Comparison of ENCODE assay signal across 8 mouse cellular contexts in genomic region chr10:61451931-61452617, GRCm38 (mm10). TPM values are rescaled to one million over a fixed set of nuclear protein-coding genes. Genes with fewer than 3 reads are reported as not detected.
DNase-seq lines count a peak whose midpoint lies in the region; ATAC-seq lines count a peak whose summit lies in the region.

No protein-coding gene starts in this region.

- peak overlapping the region; percentile 80 for H3K27ac ChIP-seq in hindbrain, embryonic 14.5 days

- peak; percentile 47 for DNase-seq in NIH3T3 (ENCODE audit: low read depth)
- DNase-seq in cerebellum, adult 8-10 months = peak; percentile 53
- peak; percentile 25 to 26 for DNase-seq in frontal cortex, postnatal 14 days (ENCODE audit: low spot score in 2 of 2)
- DNase-seq in hindbrain, embryonic 14.5 days (ENCODE audit: low spot score) = peak; percentile 31
- peak; percentile 40 to 69 for DNase-seq in left cerebral cortex, postnatal 10 days (ENCODE audit: extremely low spot score in 1 of 2, low spot score in 2 of 2)
- peak; percentile 60 to 63 for DNase-seq in lung, postnatal 4 days
- DNase-seq in right cerebral cortex, adult 2 months (ENCODE audit: low spot score in 2 of 2) = peak; percentile 42 to 53
- peak; percentile 49 for DNase-seq in urinary bladder, adult 2 months (ENCODE audit: low spot score)

- WGBS in hindbrain, embryonic 14.5 days = under 1% methylated on average over 58 of the region's 62 CpGs

- peak overlapping the region; percentile 88 for H3K9ac ChIP-seq in hindbrain, embryonic 14.5 days

- H3K27me3 ChIP-seq in hindbrain, embryonic 14.5 days (ENCODE audit: control insufficient read depth, insufficient read depth, low read length) = no peaks in the 10 kb centered on the region

- peak overlapping the region; percentile 95 for H3K4me3 ChIP-seq in hindbrain, embryonic 14.5 days (replicated peaks; ENCODE audit: low read length)

- H3K4me1 ChIP-seq in hindbrain, embryonic 14.5 days (replicated peaks; ENCODE audit: control insufficient read depth, insufficient read depth, low read length) = peaks cover 30% of the 10 kb centered on the region

- H3K36me3 ChIP-seq in hindbrain, embryonic 14.5 days (replicated peaks; ENCODE audit: control insufficient read depth, insufficient read depth) = peaks cover 4% of the 10 kb centered on the region; the same call in 1 of the 2 replicates

- H3K9me3 ChIP-seq in hindbrain, embryonic 14.5 days (ENCODE audit: control insufficient read depth, low read length) = no peaks in the 10 kb centered on the region

- intact Hi-C loops in left cerebral cortex, postnatal 10 days (cut with DNase I) = no loop called here

- peak; percentile 77 for ATAC-seq in hindbrain, embryonic 14.5 days (ENCODE audit: low FRiP score)

- H3K4me2 ChIP-seq in hindbrain, embryonic 14.5 days (replicated peaks) = peak overlapping the region; percentile 93

RNA-seq across cellular contexts. Expression of gene Eif4ebp2, which starts 0.4 kb away (rescaled TPM):
- 37.4 and 38.8 TPM in 2 replicates for polyA plus RNA-seq in hindbrain, embryonic 14.5 days (2014; fragmentation: Nextera tagmentation; extraction: Ambion mirVana)
- total RNA-seq in left cerebral cortex, postnatal 10 days (2021) = 10 to 100 TPM; 42.1 to 46.1 TPM
- 60.2 and 86.0 TPM in 2 replicates for polyA plus RNA-seq in urinary bladder, adult 2 months (2012; rRNA removed)

RNA-seq across cellular contexts. Expression of gene Lrrc20, which starts 23.5 kb away (rescaled TPM):
- 14.1 and 15.1 TPM in 2 replicates for polyA plus RNA-seq in hindbrain, embryonic 14.5 days (2014; fragmentation: Nextera tagmentation; extraction: Ambion mirVana)
- 10 to 100 TPM; 13.2 to 15.0 TPM for total RNA-seq in left cerebral cortex, postnatal 10 days (2021)
- 11.8 and 12.6 TPM in 2 replicates for polyA plus RNA-seq in urinary bladder, adult 2 months (2012; rRNA removed)

RNA-seq across cellular contexts. Expression of gene Nodal, which starts 34.3 kb away (rescaled TPM):
- polyA plus RNA-seq in hindbrain, embryonic 14.5 days (2014; fragmentation: Nextera tagmentation; extraction: Ambion mirVana) = 0.13 and 0.29 TPM in 2 replicates
- under 1 TPM; 0.15 to 0.39 TPM for total RNA-seq in left cerebral cortex, postnatal 10 days (2021)
- 0.07 TPM in 1 of 2 replicates, not detected in the other for polyA plus RNA-seq in urinary bladder, adult 2 months (2012; rRNA removed)

Comparison
In these comparisons a context has a peak if more than half of its experiments do, and no peak if none do; other contexts are left out.
1. Peak in every context shown above with its lines: DNase-seq, ATAC-seq, H3K4me3 ChIP-seq and H3K27ac ChIP-seq.